Mouse (Mus musculus): ENCODE results near the gene Anp32a. TPM values are rescaled to one million over a fixed set of nuclear protein-coding genes. Genes with fewer than 3 reads are reported as not detected.

Gene Anp32a
- polyA plus RNA-seq, 1 experiment: 83.9 TPM

DNA sequence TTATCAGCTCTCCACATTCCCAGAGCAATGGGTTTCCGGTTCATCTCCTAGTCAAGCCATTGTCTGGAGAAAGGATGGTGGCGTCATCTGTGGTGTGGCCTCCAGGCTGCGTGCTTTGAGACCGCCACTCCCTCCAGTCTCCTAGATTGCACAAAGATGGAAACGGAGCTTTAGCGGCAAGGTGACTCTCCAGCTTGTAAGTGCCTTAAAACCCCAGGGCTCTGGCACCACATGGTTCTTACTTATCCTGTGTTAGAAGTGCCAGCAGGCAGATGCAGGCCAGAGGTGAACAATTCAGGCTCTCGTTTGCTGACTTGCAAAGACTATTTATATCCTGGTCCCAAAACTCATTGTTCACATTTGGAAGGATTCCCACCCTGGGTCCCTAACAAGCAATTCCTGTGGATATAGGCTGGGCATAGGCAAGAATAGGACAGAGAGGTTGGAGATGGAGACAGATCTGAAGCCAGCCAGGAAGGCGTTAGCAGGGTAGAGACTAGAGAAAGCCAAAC lies 40.4 kb downstream of the Anp32a start:
- no peaks in the 10 kb centered on the region for H3K27me3 ChIP-seq (ENCODE audit: control insufficient read depth, insufficient read depth, insufficient read length)
- TF ChIP-seq USF1 (IDR thresholded peaks at IDR 0.05; ENCODE audit: low read depth) (no peak), MYOG (IDR thresholded peaks at IDR 0.05; ENCODE audit: control insufficient read depth in 1 of 3, insufficient read depth in 1 of 3, insufficient read length in 2 of 3, low read depth in 2 of 3) (no peak), REST (IDR thresholded peaks at IDR 0.05; ENCODE audit: insufficient read depth, insufficient read length) (no peak)
- no peak overlapping the region for H3K4me3 ChIP-seq
- H3K36me3 ChIP-seq (ENCODE audit: control insufficient read depth, insufficient read depth): peaks cover 4% of the 10 kb centered on the region
- no peak overlapping the region for H3K4me2 ChIP-seq (ENCODE audit: low read depth)
- no peak overlapping the region for H3ac ChIP-seq (ENCODE audit: control insufficient read depth, insufficient read length)
- no peaks in the 10 kb centered on the region for H3K79me2 ChIP-seq (ENCODE audit: control insufficient read depth, insufficient read depth)

DNA sequence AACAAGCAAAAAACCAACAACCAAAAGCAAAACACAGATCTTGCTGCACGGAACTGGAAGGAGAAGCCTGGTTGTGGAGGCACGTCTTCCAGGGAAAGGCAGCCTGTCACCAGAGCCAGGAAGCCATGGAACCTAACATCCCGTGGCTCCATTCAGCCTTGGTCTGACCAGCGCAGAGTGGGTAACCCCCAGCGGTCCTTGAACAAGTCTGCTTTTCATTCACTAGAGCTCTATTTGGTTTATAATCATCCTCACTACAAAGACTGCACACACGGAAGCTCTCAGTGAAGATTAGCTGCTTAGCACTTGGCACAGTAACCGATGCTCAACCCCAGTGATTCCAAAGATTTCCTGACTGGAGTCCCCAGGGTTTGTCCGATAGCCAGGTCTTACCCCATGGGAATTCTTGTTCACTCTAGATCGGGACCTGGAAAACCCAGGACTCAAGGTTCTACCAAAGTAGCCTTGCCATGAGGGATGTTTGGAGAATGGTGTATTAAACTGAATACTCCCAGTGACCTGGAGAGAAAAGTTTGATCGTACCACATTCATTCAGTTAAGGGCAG lies 41.5 kb downstream of the Anp32a start:
- H3ac ChIP-seq (ENCODE audit: control insufficient read depth, insufficient read length): no peak overlapping the region
- no peaks in the 10 kb centered on the region for H3K79me2 ChIP-seq (ENCODE audit: control insufficient read depth, insufficient read depth)
- no peaks in the 10 kb centered on the region for H3K27me3 ChIP-seq (ENCODE audit: control insufficient read depth, insufficient read depth, insufficient read length)
- no peaks in the 10 kb centered on the region for H3K36me3 ChIP-seq (ENCODE audit: control insufficient read depth, insufficient read depth)
- no peak overlapping the region for H3K4me2 ChIP-seq (ENCODE audit: low read depth)
- H3K4me3 ChIP-seq: no peak overlapping the region
- TF ChIP-seq MAX (IDR thresholded peaks at IDR 0.05; ENCODE audit: low read depth): no peak
- no peak for TF ChIP-seq MYOD1 (IDR thresholded peaks at IDR 0.05; ENCODE audit: control insufficient read depth in 1 of 3, insufficient read length in 2 of 3, low read depth in 2 of 3)
- TF ChIP-seq CEBPB (IDR thresholded peaks at IDR 0.05; ENCODE audit: insufficient read depth, poor library complexity, severe bottlenecking): no peak

DNA sequence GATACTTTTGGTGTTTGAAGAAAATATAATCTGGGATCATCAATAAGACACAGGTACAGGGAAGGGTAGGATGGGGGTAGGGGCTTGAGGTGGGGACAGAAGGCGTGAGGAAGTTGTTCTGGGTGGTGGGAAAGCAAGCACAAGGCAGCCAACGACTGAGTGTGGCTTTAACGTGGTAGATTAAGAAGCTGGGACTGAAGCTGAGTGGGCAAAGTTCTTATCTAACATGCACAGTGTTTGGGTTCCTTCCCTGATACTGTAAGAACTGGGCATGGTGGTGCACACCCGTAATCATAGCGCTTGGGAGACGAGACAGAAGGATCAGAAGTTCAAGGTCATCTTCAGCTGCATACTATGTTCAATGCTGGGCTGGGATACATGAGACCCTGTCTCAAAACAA lies 44.0 kb downstream of the Anp32a start:
- Histone ChIP-seq H3K4me2 (ENCODE audit: low read depth) (no peak overlapping the region), H3K79me2 (ENCODE audit: control insufficient read depth, insufficient read depth) (no peaks in the 10 kb centered on the region), H3K27me3 (ENCODE audit: control insufficient read depth, insufficient read depth, insufficient read length) (no peaks in the 10 kb centered on the region), H3ac (ENCODE audit: control insufficient read depth, insufficient read length) (no peak overlapping the region), H3K36me3 (ENCODE audit: control insufficient read depth, insufficient read depth) (no peaks in the 10 kb centered on the region), H3K4me3 (no peak overlapping the region)
- TF ChIP-seq MAX (IDR thresholded peaks at IDR 0.05; ENCODE audit: low read depth) (no peak), SRF (IDR thresholded peaks at IDR 0.05; ENCODE audit: control insufficient read depth, insufficient read length, low read depth) (no peak)

DNA sequence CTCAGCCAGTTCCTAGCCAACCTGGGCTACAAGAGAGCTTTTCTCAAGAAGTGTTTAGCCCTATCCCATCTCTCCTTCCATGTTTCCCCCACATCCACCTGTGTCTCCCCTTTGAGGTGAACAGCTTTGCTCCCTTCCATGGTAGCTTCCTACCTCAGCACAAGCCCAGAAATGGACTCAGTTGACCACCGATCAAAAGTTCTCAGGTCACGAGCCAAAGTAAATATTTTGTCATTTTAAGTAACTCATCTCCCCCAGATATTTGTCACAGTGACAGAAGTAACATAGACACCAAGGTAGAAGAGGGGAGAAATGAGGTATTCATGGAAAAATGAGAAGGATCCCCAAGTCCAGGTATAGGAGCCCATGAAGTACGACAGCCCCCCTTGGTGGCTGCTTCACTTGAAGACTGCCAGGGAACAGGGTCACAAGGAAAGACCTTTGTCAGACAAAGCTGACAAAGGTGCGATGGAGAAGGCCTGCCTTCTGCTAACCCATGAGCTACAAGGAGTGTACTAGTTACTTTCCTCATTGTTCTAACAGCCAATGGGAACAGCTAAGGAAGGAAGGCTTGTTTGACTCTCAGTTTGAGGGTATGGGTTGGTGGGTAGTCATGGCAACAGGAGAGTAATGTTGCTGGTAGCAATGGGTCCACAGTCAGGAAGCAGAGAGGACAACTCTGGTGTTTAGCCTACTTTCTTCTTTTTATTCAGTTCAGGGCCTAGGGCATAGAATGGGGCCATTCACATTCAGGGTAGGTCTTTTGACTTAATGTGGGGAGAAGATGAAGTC lies 44.8 kb downstream of the Anp32a start:
- no peaks in the 10 kb centered on the region for H3K79me2 ChIP-seq (ENCODE audit: control insufficient read depth, insufficient read depth)
- no peak overlapping the region for H3ac ChIP-seq (ENCODE audit: control insufficient read depth, insufficient read length)
- no peaks in the 10 kb centered on the region for H3K36me3 ChIP-seq (ENCODE audit: control insufficient read depth, insufficient read depth)
- TF ChIP-seq TCF12 (IDR thresholded peaks at IDR 0.05; ENCODE audit: insufficient read depth, poor library complexity, severe bottlenecking) (no peak), TCF3 (IDR thresholded peaks at IDR 0.05; ENCODE audit: insufficient read length, low read depth) (no peak), E2F4 (IDR thresholded peaks at IDR 0.05; ENCODE audit: insufficient read depth) (no peak), CEBPB (IDR thresholded peaks at IDR 0.05; ENCODE audit: insufficient read depth, poor library complexity, severe bottlenecking) (no peak), MYOD1 (IDR thresholded peaks at IDR 0.05; ENCODE audit: control insufficient read depth in 1 of 3, insufficient read length in 2 of 3, low read depth in 2 of 3) (no peak), USF1 (IDR thresholded peaks at IDR 0.05; ENCODE audit: low read depth) (no peak), SRF (IDR thresholded peaks at IDR 0.05; ENCODE audit: control insufficient read depth, insufficient read length, low read depth) (no peak), POLR2AphosphoS2 (IDR thresholded peaks at IDR 0.05; ENCODE audit: insufficient read length, low read depth) (no peak), POLR2A (IDR thresholded peaks at IDR 0.05; ENCODE audit: insufficient read length, low read depth) (no peak), MYOG (IDR thresholded peaks at IDR 0.05; ENCODE audit: control insufficient read depth in 1 of 3, insufficient read depth in 1 of 3, insufficient read length in 2 of 3, low read depth in 2 of 3) (no peak), MAX (IDR thresholded peaks at IDR 0.05; ENCODE audit: low read depth) (no peak), REST (IDR thresholded peaks at IDR 0.05; ENCODE audit: insufficient read depth, insufficient read length) (no peak)
- no peak overlapping the region for H3K4me2 ChIP-seq (ENCODE audit: low read depth)
- no peaks in the 10 kb centered on the region for H3K27me3 ChIP-seq (ENCODE audit: control insufficient read depth, insufficient read depth, insufficient read length)
- no peak overlapping the region for H3K4me3 ChIP-seq

DNA sequence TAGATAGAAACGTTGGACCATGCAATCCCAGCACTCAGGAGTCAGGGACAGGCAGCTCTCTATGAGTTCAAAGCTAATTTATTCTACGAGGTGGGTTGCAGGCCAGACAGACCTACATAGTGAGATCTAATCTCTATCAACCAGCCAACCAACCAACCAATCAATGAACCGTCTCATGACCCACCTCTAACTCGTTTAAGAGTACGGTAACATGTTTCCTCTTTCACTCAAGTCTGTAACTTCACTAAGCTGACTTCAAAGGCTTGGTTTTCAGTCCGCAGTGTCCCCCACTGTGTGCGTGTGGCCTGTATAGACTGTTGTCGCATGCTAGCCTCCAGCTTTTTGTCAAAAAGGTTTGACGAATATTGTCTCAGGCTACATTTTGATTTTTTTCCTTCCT lies 48.6 kb downstream of the Anp32a start:
- H3K36me3 ChIP-seq (ENCODE audit: control insufficient read depth, insufficient read depth): no peaks in the 10 kb centered on the region
- H3K27me3 ChIP-seq (ENCODE audit: control insufficient read depth, insufficient read depth, insufficient read length): no peaks in the 10 kb centered on the region
- H3K4me3 ChIP-seq: no peak overlapping the region
- H3K4me2 ChIP-seq (ENCODE audit: low read depth): no peak overlapping the region
- no peaks in the 10 kb centered on the region for H3K79me2 ChIP-seq (ENCODE audit: control insufficient read depth, insufficient read depth)
- H3ac ChIP-seq (ENCODE audit: control insufficient read depth, insufficient read length): no peak overlapping the region
- TF ChIP-seq MYOG (IDR thresholded peaks at IDR 0.05; ENCODE audit: control insufficient read depth in 1 of 3, insufficient read depth in 1 of 3, insufficient read length in 2 of 3, low read depth in 2 of 3) (no peak), REST (IDR thresholded peaks at IDR 0.05; ENCODE audit: insufficient read depth, insufficient read length) (no peak), USF1 (IDR thresholded peaks at IDR 0.05; ENCODE audit: low read depth) (no peak), E2F4 (IDR thresholded peaks at IDR 0.05; ENCODE audit: insufficient read depth) (no peak), SRF (IDR thresholded peaks at IDR 0.05; ENCODE audit: control insufficient read depth, insufficient read length, low read depth) (no peak), POLR2A (IDR thresholded peaks at IDR 0.05; ENCODE audit: insufficient read length, low read depth) (no peak), MAX (IDR thresholded peaks at IDR 0.05; ENCODE audit: low read depth) (no peak), CEBPB (IDR thresholded peaks at IDR 0.05; ENCODE audit: insufficient read depth, poor library complexity, severe bottlenecking) (no peak)
